Mouse (Mus musculus): Measurements from ENCODE around the gene Zdhhc14.
A peak's percentile ranks its signal among the peaks of the same experiment; 100 is the strongest.

Zdhhc14 gene

GRCm38 (mm10) chr17:5504969-5505368, 12.6 kb downstream of the Zdhhc14 start:
- DNase-seq (ENCODE audit: low spot score) = no peak

DNA sequence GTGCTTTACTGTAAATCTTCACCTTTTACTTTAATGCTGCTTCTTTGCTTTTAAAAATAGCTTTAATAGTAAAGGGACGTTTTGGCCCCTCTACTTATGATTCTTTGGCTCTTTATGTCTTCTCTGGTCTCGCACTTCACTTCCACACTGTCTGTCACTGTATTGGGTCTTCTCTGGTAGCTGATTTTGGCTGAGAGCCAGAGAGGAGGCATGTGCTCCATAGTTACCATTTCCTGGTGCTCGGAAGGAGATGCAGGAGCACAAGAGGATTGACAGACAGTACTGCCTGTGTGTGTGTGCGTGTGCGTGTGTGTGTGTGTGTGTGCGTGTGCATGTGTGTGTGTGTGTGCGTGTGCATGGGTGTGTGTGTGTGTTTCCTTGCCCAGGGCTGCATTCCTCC, 14.2 kb downstream of the Zdhhc14 start:
- peak; percentile 15 for DNase-seq (ENCODE audit: low spot score)

DNA sequence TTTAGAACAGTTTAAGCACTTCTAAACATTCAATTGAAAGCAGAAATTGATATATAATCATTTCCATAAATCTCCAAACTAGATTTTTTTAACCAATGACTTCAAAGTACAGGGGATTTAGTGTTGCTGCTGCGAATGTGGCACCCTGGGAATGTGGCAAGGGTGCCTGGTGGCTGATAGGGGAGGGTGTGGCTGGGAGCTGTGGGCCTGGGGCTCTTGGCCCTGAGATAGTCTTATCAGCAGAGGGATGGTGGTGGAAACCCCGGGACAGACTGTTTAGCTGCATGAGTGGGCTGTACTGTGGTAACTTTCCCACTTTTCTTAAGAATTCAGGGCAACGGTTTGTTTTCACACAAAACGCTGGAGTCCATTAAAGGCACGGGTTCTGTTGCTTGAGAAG, 14.6 kb downstream of the Zdhhc14 start:
- no peak for DNase-seq (ENCODE audit: low spot score)

DNA sequence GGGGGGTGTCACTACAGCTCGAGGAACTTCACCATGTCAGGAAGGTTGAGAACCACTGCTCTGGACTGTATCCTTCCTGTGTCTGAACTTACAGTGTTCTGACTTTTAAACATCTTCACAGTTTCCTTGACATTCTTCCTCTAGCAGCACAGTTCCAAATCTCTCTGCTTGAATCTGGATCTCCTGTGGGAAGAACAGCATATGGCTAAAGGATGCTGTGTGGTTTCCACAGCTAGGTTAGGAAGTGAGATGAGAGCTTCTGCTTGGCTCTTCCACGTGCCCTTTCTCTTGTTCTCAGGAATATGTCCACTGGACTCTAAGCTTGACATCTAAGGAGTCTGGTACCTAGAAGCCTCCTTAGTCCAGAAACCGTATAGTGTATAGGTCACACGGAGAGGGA, 15.7 kb downstream of the Zdhhc14 start:
- no peak for DNase-seq (ENCODE audit: low spot score)

GRCm38 (mm10) chr17:5510564-5510963, 18.2 kb downstream of the Zdhhc14 start:
- no peak for DNase-seq (ENCODE audit: low spot score)

DNA sequence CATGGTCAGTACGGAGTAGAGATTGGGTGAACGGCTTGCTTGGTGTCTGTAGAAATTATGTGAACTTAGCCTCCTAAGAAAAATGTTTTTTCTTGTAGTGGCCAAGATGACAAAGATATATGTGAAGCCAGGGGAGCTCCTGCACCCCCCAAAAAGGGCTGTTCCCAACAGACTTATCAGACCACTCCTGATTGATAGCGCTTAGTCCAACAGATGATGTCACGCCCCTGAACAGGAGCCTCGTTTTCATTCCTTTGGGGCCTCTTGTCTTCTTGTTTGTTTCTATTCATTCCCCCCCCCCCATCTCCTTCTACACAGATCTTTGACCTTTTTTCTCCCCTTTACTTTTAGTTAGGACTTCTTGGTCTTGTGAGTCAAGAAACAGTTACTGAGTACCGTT, 19.4 kb downstream of the Zdhhc14 start:
- DNase-seq (ENCODE audit: low spot score) = no peak

GRCm38 (mm10) chr17:5519466-5519865, 27.1 kb downstream of the Zdhhc14 start:
- no peak for DNase-seq (ENCODE audit: low spot score)

GRCm38 (mm10) chr17:5519910-5520592, 27.7 kb downstream of the Zdhhc14 start:
- no peak for DNase-seq (ENCODE audit: low spot score)

DNA sequence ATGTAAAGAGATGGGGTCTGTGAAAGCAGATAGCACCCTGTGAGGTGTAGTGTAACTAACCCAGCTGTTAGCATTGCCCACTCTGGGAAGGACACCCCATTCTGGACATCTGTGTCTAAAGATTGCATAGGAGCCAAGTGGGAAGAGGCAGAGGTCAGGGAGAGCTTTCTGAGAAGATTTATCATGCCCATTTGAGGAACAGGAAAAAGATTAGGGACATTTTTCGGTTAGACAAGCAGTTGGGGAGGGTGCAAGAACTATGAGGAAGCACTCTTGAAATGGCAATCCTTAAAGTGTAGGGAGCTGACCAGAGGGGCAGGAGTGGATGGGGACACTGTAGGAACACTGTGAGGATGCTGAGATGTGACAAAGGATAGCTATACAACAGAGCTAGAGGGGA, 29.2 kb downstream of the Zdhhc14 start:
- no peak for DNase-seq (ENCODE audit: low spot score)

GRCm38 (mm10) chr17:5529552-5529951, 37.2 kb downstream of the Zdhhc14 start:
- DNase-seq (ENCODE audit: low spot score) = no peak

DNA sequence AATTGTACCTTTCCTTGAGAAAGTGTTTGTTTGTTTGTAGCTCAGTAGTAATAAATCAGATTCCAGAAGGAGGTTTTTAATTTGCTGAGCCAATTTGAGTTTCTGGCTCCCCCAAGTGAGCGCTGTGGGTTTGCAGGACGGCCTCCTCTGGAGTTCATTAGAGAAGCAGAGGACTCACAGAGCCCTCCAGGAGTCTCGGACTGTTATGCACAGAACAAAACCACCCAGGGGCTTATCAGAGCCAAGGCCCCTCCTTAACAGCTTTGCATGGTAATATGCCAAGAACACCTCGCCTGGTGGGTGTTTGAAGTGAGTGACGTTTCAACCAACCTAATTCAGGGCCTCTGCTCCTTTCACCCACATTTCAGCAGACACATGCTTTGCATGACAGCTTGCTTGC, 40.5 kb downstream of the Zdhhc14 start:
- DNase-seq (ENCODE audit: low spot score) = no peak

DNA sequence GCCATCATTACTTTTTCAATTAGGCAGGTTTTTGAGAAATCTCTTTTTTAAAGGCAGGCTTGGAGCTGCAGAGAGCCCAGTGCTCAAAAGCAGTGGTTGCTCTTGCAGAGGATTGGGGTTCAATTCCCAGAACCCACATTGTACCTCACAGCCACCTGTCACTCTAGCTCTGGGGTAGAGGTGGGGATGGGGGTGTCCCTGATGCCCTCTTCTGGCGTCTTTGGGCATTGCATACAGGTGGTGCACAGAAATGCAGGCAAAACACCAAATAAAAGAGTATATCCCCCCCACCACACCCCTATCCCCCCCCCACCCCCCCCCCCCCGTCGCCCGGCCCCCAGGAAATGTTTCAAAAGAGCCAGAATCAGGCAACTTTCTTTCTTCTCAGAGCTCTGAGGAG, 43.0 kb downstream of the Zdhhc14 start:
- DNase-seq (ENCODE audit: low spot score) = no peak

- no peak for DNase-seq (ENCODE audit: low spot score)
Observed at GRCm38 (mm10) chr17:5536259-5537094, 44.1 kb downstream of the Zdhhc14 start.

GRCm38 (mm10) chr17:5537095-5537575, 44.8 kb downstream of the Zdhhc14 start:
- no peak for DNase-seq (ENCODE audit: low spot score)

- DNase-seq (ENCODE audit: low spot score) = no peak
Observed at GRCm38 (mm10) chr17:5542177-5542576, 49.8 kb downstream of the Zdhhc14 start.

- no peak for DNase-seq (ENCODE audit: low spot score)
Observed at GRCm38 (mm10) chr17:5544065-5544464, 51.7 kb downstream of the Zdhhc14 start.

GRCm38 (mm10) chr17:5545065-5545464, 52.7 kb downstream of the Zdhhc14 start:
- DNase-seq (ENCODE audit: low spot score) = no peak

DNA sequence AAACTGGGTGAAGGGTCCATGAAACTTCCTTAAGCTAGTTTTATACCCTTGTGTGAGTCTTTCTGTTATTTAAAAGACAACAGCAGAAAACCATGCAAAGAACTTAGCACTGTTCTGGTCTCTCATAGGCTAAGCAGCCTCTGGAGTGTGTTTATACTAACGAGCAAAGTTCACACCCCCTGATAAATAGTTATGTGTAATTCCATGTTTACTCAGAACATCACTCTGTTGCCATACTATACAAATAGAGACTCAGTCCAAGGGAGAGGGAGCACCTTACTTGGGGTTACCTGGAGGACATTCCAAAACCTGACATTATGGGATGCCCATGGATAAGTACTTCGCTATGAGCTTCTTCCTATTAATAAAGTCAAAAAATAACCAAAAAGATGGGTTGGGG, 56.2 kb downstream of the Zdhhc14 start:
- DNase-seq (ENCODE audit: low spot score) = no peak

DNA sequence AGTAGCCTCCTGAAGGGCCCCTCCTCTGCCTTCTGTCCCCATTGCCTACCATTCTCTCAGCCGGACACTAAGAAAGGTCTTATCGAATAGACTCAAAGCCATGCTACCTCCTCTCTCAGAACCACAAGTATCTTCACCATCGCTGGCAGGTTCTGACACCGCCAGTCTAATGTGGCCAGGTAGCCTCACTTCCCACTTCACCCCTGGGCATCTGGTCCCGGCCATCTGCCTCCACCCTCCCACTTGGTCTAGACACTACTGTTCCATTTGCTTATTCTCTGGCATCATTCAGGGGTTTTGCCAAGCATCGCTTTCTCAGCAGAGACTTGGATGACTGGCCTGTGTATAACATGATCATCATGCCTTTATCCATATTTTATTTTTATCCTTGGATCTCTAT, 57.1 kb downstream of the Zdhhc14 start:
- DNase-seq (ENCODE audit: low spot score) = no peak

- DNase-seq (ENCODE audit: low spot score) = no peak
Observed at GRCm38 (mm10) chr17:5550444-5550843, 58.1 kb downstream of the Zdhhc14 start.

DNA sequence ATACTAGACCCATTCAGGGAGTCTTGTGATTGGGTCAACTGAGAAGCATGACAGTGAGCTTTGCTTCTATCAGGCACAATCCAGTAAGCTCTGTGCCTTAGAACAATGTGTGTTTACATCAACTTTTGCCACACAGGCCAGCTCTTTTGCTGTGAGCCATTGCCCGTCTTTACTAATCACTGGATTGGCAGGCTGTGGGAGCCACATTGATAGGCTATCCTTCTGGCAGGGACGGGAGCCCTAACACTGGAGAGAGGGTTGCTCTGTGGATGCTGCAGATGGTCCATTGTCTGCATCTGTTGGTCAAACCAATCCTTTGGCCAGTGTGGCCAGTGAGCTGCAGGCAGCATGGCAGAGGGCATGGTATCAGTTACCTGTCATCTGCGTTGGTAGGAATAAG, 58.8 kb downstream of the Zdhhc14 start:
- DNase-seq (ENCODE audit: low spot score) = no peak

DNA sequence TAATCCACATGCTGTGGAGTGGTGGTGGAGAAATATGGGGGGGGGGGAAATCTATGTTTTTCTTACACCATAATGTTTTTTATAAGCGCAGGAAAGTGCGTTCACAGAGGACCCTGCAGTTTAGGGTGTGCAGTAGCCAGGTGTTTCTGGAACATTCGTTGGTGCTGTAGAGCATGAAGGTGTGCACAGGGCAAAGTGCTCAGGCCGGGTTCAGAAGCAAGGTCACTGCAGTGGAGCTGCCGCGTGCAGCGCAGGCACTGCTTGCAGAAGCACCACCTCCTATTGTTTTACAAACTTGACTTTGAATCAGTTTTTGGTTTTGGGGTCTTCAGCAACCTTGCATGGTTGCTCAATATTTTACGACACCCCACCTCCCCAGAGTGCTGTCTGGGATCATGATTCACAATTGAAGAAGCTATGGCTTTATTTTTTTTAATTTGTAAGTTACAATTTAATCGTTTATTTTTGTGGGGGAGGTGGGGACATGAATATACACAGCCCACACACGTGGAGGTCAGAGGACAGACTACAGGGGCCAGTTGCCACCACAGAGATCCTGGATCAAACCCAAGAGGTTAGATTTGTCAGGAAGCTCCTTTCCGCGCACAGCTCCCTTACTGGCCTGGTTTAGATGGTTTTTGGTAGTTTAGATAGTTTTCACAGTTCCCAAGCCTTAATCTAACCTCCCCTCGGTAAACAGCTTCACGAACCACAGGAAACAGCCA, 59.8 kb downstream of the Zdhhc14 start:
- no peak for DNase-seq (ENCODE audit: low spot score)

- no peak for DNase-seq (ENCODE audit: low spot score)
Observed at GRCm38 (mm10) chr17:5553556-5553955, 61.2 kb downstream of the Zdhhc14 start.
